Mouse (Mus musculus) E14TG2a.4 (cell line): Measurements from ENCODE around the gene Svop.

Source experiments
- H3K27me3 ChIP-seq: 2 replicates; pipeline ENCODE4 v1.6.1; 2014; ENCODE audit warnings: low read length, control low read depth; ENCODE audit not compliant: insufficient read depth
- H3K36me3 ChIP-seq: 2 replicates; pipeline ENCODE4 v1.6.1; 2014; ENCODE audit warnings: low read length, control low read depth; ENCODE audit not compliant: insufficient read depth
- H3K4me1 ChIP-seq: replicated peaks from 2 replicates; pipeline ENCODE4 v1.6.1; 2014; ENCODE audit warnings: low read depth, low read length, control low read depth
- H3K4me3 ChIP-seq: replicated peaks from 2 replicates; pipeline ENCODE4 v1.5.1; 2014; ENCODE audit warnings: mild to moderate bottlenecking, low read length
- H3K9me3 ChIP-seq: 2 replicates; pipeline ENCODE4 v1.6.1; 2014; ENCODE audit warnings: low read length, control low read depth
- CTCF ChIP-seq: conservative IDR thresholded peaks from 2 replicates; pipeline ENCODE4 v1.5.1; 2014; ENCODE audit warnings: low read length
- NANOG ChIP-seq: IDR thresholded peaks from 2 replicates; pipeline ENCODE4 v1.6.1; 2014; ENCODE audit warnings: borderline replicate concordance, low read length, mixed read lengths
- POU5F1 ChIP-seq: IDR thresholded peaks from 2 replicates; pipeline ENCODE4 v1.6.1; 2014; ENCODE audit warnings: low read length, borderline replicate concordance

The Svop gene

DNA sequence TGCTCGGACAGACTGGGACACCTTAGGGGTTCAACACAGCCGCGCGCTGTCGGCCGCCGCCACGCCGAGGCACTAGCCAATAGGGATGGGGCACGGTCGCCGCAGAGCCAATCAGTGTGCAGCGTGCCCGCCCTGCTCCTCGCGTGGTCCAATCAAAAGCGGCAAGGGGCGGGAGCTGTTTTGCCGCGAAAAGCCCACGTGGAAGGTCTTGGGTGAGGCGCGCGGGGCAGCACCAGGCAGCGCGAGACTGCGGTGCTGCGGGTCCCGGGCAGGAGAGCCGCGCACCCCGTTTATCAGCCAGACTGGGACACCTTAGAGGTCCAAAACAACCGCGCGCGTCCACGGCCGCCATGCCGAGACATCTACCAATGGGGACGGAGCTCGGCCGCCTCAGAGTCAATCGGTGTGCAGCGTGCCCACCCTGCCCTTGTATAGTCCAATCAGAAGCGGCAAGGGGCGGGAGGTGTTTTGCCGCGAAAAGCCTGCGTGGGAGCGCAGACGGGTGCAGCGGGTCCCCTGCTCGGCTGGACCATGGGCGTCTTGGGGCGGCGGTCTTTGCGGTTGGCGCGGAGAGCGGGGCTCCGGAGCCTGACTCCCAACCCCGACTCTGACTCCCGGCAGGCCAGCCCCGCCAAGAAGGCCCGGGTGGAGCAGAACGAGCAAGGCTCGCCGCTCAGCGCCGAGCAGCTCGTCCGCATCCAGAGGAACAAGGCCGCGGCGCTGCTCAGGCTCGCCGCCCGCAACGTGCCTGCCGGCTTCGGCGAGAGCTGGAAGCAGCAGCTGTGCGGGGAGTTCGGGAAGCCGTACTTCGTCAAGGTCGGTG is 39.5 kb upstream of the Svop start:
- H3K4me3 ChIP-seq = peak overlapping the region; percentile 100
- peaks cover 78% of the 10 kb centered on the region for H3K4me1 ChIP-seq
- TF ChIP-seq CTCF (no peak), POU5F1 (no peak), NANOG (no peak)
- no peaks in the 10 kb centered on the region for H3K9me3 ChIP-seq
- H3K36me3 ChIP-seq = peaks cover 45% of the 10 kb centered on the region
- no peaks in the 10 kb centered on the region for H3K27me3 ChIP-seq

DNA sequence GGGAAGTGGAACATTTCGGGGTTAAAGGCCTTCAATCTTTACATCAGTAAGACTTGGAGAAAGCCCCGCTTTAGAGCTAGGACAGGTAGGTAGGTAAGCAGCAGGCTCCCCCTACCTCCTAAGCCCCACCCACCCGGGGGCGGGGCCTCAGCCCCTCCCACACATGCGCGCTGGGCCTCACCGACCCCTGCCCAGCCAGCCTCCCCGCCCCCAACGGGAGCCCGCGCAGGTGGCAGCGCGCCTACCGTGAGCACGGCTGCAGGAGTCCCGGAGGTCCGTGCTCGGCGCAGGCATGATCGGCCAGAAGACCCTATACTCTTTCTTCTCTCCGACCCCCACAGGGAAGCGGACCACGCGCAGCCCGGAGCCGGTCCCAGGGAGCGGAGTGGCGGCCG is 38.8 kb upstream of the Svop start, which contains the start of gene Ung:
Gene Ung (plus strand): TSS at position 176 of the 395 bp plus-strand sequence.
- H3K27me3 ChIP-seq = no peaks in the 10 kb centered on the region
- H3K36me3 ChIP-seq = peaks cover 45% of the 10 kb centered on the region
- no peak for TF ChIP-seq NANOG
- TF ChIP-seq CTCF = no peak
- TF ChIP-seq POU5F1 = no peak
- no peaks in the 10 kb centered on the region for H3K9me3 ChIP-seq
- peaks cover 78% of the 10 kb centered on the region for H3K4me1 ChIP-seq
- H3K4me3 ChIP-seq = peak within 1 kb of the TSS; percentile 100

DNA sequence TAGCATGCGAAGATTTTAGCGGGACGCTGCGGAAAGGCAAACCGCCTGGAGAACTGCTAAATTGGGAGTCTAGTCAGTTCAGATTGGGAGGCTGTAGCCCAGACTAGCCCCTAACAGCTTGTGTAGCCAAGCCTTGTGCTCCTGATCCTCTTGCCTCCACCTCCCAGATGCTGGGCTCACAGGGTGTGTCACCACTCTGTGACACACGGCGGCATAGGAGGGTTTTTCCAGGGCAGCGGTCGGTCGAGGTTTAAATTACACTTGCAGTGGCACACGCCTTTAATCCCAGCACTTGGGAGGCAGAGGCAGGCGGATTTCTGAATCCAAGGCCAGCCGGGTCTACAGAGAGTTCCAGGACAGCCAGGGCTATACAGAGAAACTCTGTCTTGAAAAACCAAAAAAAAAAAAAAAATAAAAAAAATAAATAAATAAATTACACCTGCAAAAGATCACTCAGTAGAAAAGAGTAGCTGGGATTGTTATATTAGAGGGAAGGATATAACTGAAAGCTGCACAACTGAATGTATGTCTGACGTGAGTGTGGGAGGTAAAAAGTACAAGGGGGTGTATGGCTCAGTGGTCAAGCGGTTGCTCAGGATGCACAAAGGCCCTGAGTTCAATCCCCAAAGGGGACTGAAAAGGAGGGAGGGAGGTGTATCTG is 38.3 kb upstream of the Svop start:
- H3K4me3 ChIP-seq = peak overlapping the region; percentile 100
- peaks cover 78% of the 10 kb centered on the region for H3K4me1 ChIP-seq
- TF ChIP-seq NANOG (no peak), POU5F1 (no peak), CTCF (no peak)
- H3K27me3 ChIP-seq = no peaks in the 10 kb centered on the region
- no peaks in the 10 kb centered on the region for H3K9me3 ChIP-seq
- H3K36me3 ChIP-seq = peaks cover 45% of the 10 kb centered on the region

DNA sequence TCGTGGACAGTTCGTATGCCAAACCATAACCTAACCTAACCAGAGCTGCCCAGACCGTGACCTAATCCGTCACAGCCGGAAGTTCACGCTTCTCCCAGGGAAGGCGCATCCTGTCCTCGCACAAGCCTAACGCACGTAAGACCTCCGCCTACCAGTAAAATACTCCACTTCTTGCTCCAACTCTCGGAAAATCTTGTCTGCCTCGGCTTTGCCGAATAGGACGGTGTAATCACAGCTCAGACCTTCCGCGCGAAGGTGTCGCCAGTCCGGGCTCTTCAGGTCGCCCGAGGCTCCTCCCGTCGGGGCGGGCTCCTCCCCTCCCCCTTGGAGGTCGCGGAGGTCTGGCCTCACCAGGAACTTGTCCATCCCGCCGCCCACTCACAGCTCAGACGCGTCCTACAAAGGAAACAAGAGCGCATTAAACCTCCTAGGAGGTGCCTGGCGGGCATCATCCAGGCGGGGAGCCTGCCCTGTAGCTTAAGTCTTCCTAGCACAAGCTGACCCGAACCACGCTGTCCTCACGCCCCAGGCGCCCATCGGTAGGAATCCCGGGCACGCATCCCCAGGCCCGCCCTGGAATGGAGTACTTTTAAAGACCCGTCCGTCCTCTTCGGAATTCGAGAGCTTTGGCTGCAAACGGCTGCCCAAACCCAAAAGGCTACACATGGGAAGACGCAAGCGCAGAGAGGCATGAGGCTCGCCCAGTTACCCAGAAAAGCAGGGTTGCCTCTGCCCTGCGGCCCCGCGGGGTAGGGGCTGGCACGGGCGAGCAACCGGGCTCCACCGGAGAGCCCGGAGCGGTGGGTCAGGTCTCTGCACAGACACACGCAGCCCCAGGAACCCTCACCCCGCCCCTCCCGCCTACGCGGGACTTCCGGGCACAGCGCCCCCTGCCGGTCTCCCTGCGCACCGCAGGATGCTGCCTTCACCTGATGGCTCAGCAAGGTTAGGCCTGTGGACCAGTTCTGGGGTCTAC is 36.3 kb upstream of the Svop start, which contains the start of gene Alkbh2:
Gene Alkbh2 (minus strand): TSS at position 845 of the 976 bp plus-strand sequence.
- peaks cover 78% of the 10 kb centered on the region for H3K4me1 ChIP-seq
- peak within 1 kb of the TSS; percentile 94 for H3K4me3 ChIP-seq
- no peaks in the 10 kb centered on the region for H3K9me3 ChIP-seq
- H3K36me3 ChIP-seq = peaks cover 44% of the 10 kb centered on the region
- TF ChIP-seq POU5F1 = 0 out of 2 replicates have a peak, but pooled peaks have one; percentile 5
- peak; percentile 72 for TF ChIP-seq CTCF
- TF ChIP-seq NANOG = no peak
- no peaks in the 10 kb centered on the region for H3K27me3 ChIP-seq

DNA sequence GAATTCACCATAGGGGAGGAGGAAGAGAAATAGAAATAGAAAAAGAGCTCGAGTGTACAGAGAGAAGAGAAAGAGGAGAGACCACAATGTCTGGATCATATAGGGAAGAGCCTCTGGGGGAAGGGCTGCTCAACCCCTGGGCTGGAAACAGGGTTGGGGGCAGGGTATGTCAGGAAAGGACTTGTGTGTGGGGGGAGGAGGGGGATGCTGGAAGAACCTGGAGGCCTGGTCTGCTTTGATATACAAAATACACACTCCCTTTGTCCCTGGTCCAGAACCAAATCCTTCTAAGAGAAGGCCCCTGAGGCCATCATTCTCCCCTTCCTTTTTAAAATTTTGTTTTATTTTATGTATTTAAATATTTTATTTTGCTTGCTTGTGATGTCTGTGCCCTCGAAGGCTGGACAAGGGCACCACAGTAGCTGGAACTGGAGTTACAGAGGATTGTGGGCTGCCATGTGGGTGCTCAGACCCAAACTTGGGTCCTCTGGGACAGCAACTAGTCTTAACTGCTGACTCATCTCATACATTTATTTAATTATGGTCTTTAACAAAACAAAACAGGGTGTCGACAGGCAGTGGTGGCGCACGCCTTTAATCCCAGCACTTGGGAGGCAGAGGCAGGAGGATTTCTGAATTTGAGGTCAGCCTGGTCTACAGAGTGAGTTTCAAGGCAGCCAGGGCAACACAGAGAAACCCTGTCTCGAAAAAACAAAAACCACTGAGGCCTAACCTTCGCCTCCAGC is 35.3 kb upstream of the Svop start:
- TF ChIP-seq NANOG (no peak), POU5F1 (no peak), CTCF (no peak)
- Histone ChIP-seq H3K4me3 (peak overlapping the region; percentile 94), H3K36me3 (peaks cover 47% of the 10 kb centered on the region), H3K9me3 (no peaks in the 10 kb centered on the region), H3K4me1 (peaks cover 77% of the 10 kb centered on the region), H3K27me3 (no peaks in the 10 kb centered on the region)

DNA sequence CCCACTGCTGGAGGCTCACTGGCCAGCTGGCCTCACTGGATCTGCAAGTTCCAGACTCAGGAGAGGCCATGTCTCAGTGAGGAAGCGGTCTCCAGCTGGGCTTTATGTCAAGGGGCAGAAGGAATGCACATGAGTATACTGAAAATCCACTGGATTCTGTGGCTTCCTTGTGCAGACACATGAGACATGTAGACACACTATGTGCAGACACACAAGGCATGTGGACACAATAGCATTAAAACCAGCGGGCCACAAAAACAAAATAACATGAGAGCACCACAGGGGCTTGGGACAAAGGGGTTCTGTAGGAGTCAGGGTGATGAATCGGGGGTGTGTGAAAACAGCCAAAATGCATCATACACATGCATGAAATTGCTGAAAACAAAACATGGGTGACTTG is 34.6 kb upstream of the Svop start:
- TF ChIP-seq CTCF = no peak
- TF ChIP-seq NANOG = no peak
- TF ChIP-seq POU5F1 = no peak
- no peaks in the 10 kb centered on the region for H3K9me3 ChIP-seq
- no peaks in the 10 kb centered on the region for H3K27me3 ChIP-seq
- peaks cover 53% of the 10 kb centered on the region for H3K36me3 ChIP-seq
- H3K4me3 ChIP-seq = peak overlapping the region; percentile 94
- H3K4me1 ChIP-seq = peaks cover 80% of the 10 kb centered on the region

DNA sequence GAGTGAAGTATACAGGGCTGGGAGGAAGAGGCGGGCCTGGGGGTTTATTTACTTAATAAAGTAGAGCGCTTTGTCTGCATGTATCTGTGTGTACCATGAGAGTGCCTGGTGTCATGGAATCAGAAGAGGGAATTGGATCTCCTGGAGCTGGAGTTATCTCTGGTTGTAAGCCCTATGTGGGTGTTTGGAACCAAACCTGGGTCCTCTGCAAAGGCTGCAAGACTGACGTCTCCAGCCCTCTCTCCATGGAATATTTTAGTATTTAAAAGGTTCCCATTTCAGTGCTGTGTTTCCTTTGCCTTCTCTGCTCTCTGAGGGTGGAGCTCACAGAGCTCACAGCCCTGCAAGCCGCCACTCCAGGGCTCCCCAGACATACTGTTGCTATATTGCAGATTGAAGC is 28.4 kb upstream of the Svop start:
- Histone ChIP-seq H3K27me3 (no peaks in the 10 kb centered on the region), H3K36me3 (peaks cover 91% of the 10 kb centered on the region), H3K4me3 (peak overlapping the region; percentile 41), H3K4me1 (peaks cover 78% of the 10 kb centered on the region), H3K9me3 (no peaks in the 10 kb centered on the region)
- no peak for TF ChIP-seq CTCF
- TF ChIP-seq POU5F1 = no peak
- TF ChIP-seq NANOG = no peak
